Mouse (Mus musculus) CH12.LX (cell line): ENCODE data around the gene Sec11a. TPM values are rescaled to one million over a fixed set of nuclear protein-coding genes. Genes with fewer than 3 reads are reported as not detected.

ENCODE experiments used
- DNase-seq: peaks from one replicate; pipeline ENCODE4 v3.0.0-alpha.2; 2013; ENCODE audit errors: extremely low read depth
- H3K27ac ChIP-seq: 2 replicates; pipeline ENCODE4 v1.5.1; 2012; ENCODE audit warnings: low read depth, mild to moderate bottlenecking, control low read depth, moderate library complexity; ENCODE audit not compliant: insufficient read depth
- H3K27me3 ChIP-seq: replicated peaks from 2 replicates; pipeline ENCODE3; 2012; ENCODE audit warnings: inconsistent platforms
- H3K36me3 ChIP-seq, 2 experiments: replicated peaks in 1 of 2; 2 replicates each; pipeline versions ENCODE3 to v1.6.1; 2012; ENCODE audit warnings: inconsistent platforms in 1 of 2, low read length in 1 of 2, mild to moderate bottlenecking in 1 of 2, mixed read lengths in 1 of 2, moderate library complexity in 1 of 2; ENCODE audit not compliant: control insufficient read depth in 1 of 2, insufficient read depth in 1 of 2
- H3K4me1 ChIP-seq, 2 experiments: 2 replicates each; pipeline ENCODE4 v1.6.1; 2012; ENCODE audit warnings: inconsistent platforms in 1 of 2, moderate library complexity in 1 of 2; ENCODE audit not compliant: insufficient read depth in 2 of 2, control insufficient read depth in 1 of 2
- H3K4me2 ChIP-seq: 2 replicates; pipeline ENCODE4 v1.6.1; 2012; ENCODE audit warnings: low read depth, mild to moderate bottlenecking, control low read depth; ENCODE audit not compliant: poor library complexity, insufficient read depth, severe bottlenecking
- H3K4me3 ChIP-seq, 3 experiments: fragments of 150-350 bp in 1 of 3; sonication (generic) in 1 of 3; replicated peaks in 1 of 3; 2 replicates each; pipeline versions ENCODE3 to v1.5.1; 2011 to 2012; ENCODE audit warnings: low read depth in 2 of 3, low read length in 2 of 3, mild to moderate bottlenecking in 2 of 3, moderate library complexity in 2 of 3, control low read depth in 1 of 3, improper control_type of control experiment in 1 of 3, inconsistent platforms in 1 of 3, mixed read lengths in 1 of 3; ENCODE audit not compliant: poor library complexity in 1 of 3
- H3K79me2 ChIP-seq: replicated peaks from 2 replicates; pipeline ENCODE4 v1.6.1; 2012; ENCODE audit warnings: mild to moderate bottlenecking, moderate library complexity; ENCODE audit not compliant: control insufficient read depth, poor library complexity, insufficient read depth, severe bottlenecking; ENCODE audit errors: extremely low read depth
- H3K9ac ChIP-seq: 2 replicates; pipeline ENCODE4 v1.6.1; 2012; ENCODE audit warnings: low read depth, mild to moderate bottlenecking, control low read depth, moderate library complexity; ENCODE audit not compliant: insufficient read depth
- H3K9me3 ChIP-seq: replicated peaks from 2 replicates; pipeline ENCODE3; 2012; ENCODE audit warnings: low read length, inconsistent platforms, mixed read lengths
- ELF1 ChIP-seq: IDR thresholded peaks from 2 replicates; pipeline ENCODE4 v1.6.1; 2014; ENCODE audit warnings: low read depth, mild to moderate bottlenecking, inconsistent platforms, low read length, improper control_type of control experiment
- GABPA ChIP-seq: IDR thresholded peaks from 2 replicates; pipeline ENCODE4 v1.6.1; 2012; ENCODE audit warnings: low read depth, low read length, improper control_type of control experiment, inconsistent platforms; ENCODE audit not compliant: insufficient replicate concordance
- IRF4 ChIP-seq: IDR thresholded peaks from 2 replicates; pipeline ENCODE4 v1.6.1; 2014; ENCODE audit warnings: low read depth, mild to moderate bottlenecking, inconsistent platforms, low read length, improper control_type of control experiment
- JUN ChIP-seq: IDR thresholded peaks from 2 replicates; pipeline ENCODE4 v1.6.1; 2011; ENCODE audit warnings: low read depth, mild to moderate bottlenecking, low read length, improper control_type of control experiment, moderate library complexity; ENCODE audit not compliant: insufficient read depth
- JUND ChIP-seq: conservative IDR thresholded peaks from 2 replicates; pipeline ENCODE4 v1.6.1; 2011; ENCODE audit warnings: low read depth, low read length, improper control_type of control experiment
- KAT2A ChIP-seq: IDR thresholded peaks from 2 replicates; pipeline ENCODE4 v1.6.1; 2012; ENCODE audit warnings: low read length, improper control_type of control experiment, inconsistent platforms; ENCODE audit not compliant: insufficient replicate concordance
- MAFK ChIP-seq: IDR thresholded peaks from 2 replicates; pipeline ENCODE4 v1.6.1; 2011; ENCODE audit warnings: low read length, improper control_type of control experiment; ENCODE audit not compliant: insufficient replicate concordance
- MAX ChIP-seq: IDR thresholded peaks from 2 replicates; pipeline ENCODE4 v1.6.1; 2011; ENCODE audit warnings: low read length, improper control_type of control experiment
- MAZ ChIP-seq: IDR thresholded peaks from 2 replicates; pipeline ENCODE4 v1.6.1; 2012; ENCODE audit warnings: low read depth, mild to moderate bottlenecking, inconsistent platforms, low read length, improper control_type of control experiment, moderate library complexity
- NELFE ChIP-seq: IDR thresholded peaks from 2 replicates; pipeline ENCODE4 v1.6.1; 2011; ENCODE audit warnings: low read depth, low read length, improper control_type of control experiment
- RCOR1 ChIP-seq: conservative IDR thresholded peaks from 2 replicates; pipeline ENCODE4 v1.6.1; 2012; ENCODE audit warnings: low read depth, mild to moderate bottlenecking, inconsistent platforms, low read length, improper control_type of control experiment
- SMC3 ChIP-seq: IDR thresholded peaks from 2 replicates; pipeline ENCODE4 v1.6.1; 2011; ENCODE audit warnings: low read depth, low read length, improper control_type of control experiment
- TBP ChIP-seq: conservative IDR thresholded peaks from 2 replicates; pipeline ENCODE4 v1.6.1; 2011; ENCODE audit warnings: low read depth, low read length, improper control_type of control experiment
- USF1 ChIP-seq: IDR thresholded peaks from 2 replicates; pipeline ENCODE4 v1.6.1; 2014; ENCODE audit warnings: low read depth, mild to moderate bottlenecking, inconsistent platforms, low read length, improper control_type of control experiment
- USF2 ChIP-seq: conservative IDR thresholded peaks from 2 replicates; pipeline ENCODE4 v1.6.1; 2011; ENCODE audit warnings: low read depth, low read length, improper control_type of control experiment
- ZC3H11A ChIP-seq: IDR thresholded peaks from 2 replicates; pipeline ENCODE4 v1.6.1; 2012; ENCODE audit warnings: low read depth, mild to moderate bottlenecking, inconsistent platforms, low read length, improper control_type of control experiment
- ZKSCAN1 ChIP-seq: IDR thresholded peaks from 2 replicates; pipeline ENCODE4 v1.6.1; 2012; ENCODE audit warnings: low read depth, inconsistent platforms, low read length, improper control_type of control experiment, borderline replicate concordance
- ZMIZ1 ChIP-seq: IDR thresholded peaks from 2 replicates; pipeline ENCODE4 v1.6.1; 2012; ENCODE audit warnings: low read depth, mild to moderate bottlenecking, inconsistent platforms, low read length, improper control_type of control experiment
- dilution Hi-C: fragments of 300-500 bp; cut with MboI; formaldehyde crosslinking; loops from 2 replicates; pipeline ENCODE4 v1.14.3; 2020; ENCODE audit warnings: low sequenced_read_pairs; ENCODE audit not compliant: extremely low pct_unique_long_range_greater_than_20kb, extremely low pct_ligation_motif_present
- in situ Hi-C: fragments of 300-500 bp; cut with MboI; formaldehyde crosslinking; loops from 3 replicates; pipeline ENCODE4 v1.14.3; 2019; ENCODE audit warnings: low sequenced_read_pairs, low pct_ligation_motif_present, low pct_unique_long_range_greater_than_20kb, mixed read lengths
- polyA plus RNA-seq: library from polyadenylated mRNA; unstranded; fragments of >175 nt; gene quantifications from 2 replicates; pipeline ENCODE4 v1.2.1, GENCODE M21; 2012; ENCODE audit warnings: low read depth; ENCODE audit not compliant: insufficient read length
- total RNA-seq, 2 experiments: library from RNA; depleted of rRNA; stranded (reverse); fragments of 300-350 nt in 1 of 2; fragments of >200 nt in 1 of 2; gene quantifications; 2 replicates each; pipeline ENCODE4 v1.2.3; 2012 to 2014

The Sec11a gene
- total and polyA plus RNA-seq, 3 experiments = 93.5 to 141 (median 126) TPM

- dilution Hi-C loops = no loop called here
- no peak for TF ChIP-seq RCOR1
- 0 out of 2 replicates have a peak, but pooled peaks cover 1% of the 10 kb centered on the region for H3K79me2 ChIP-seq
- H3K27me3 ChIP-seq = no peaks in the 10 kb centered on the region
- H3K27ac ChIP-seq = no peak overlapping the region
- in situ Hi-C loops = no loop called here
- no peak overlapping the region for H3K9ac ChIP-seq
- no peaks in the 10 kb centered on the region for H3K36me3 ChIP-seq
- H3K4me2 ChIP-seq = no peak overlapping the region
- H3K4me3 ChIP-seq = no peak overlapping the region
- no peak for DNase-seq
- peaks cover 4 to 30% of the 10 kb centered on the region in 2 experiments; a peak in 3 of 4 replicates for H3K4me1 ChIP-seq
- no peaks in the 10 kb centered on the region for H3K9me3 ChIP-seq
These were observed 40.4 kb upstream of the Sec11a start for GRCm38 (mm10) chr7:80987805-80988625.

GRCm38 (mm10) chr7:80986458-80987187 is 39.0 kb upstream of the Sec11a start:
- no peaks in the 10 kb centered on the region for H3K79me2 ChIP-seq
- TF ChIP-seq ELF1 = no peak
- TF ChIP-seq SMC3 = no peak
- no peak for TF ChIP-seq MAX
- TF ChIP-seq JUN = no peak
- no peak for TF ChIP-seq MAFK
- no peak for TF ChIP-seq JUND
- no peak for TF ChIP-seq GABPA
- TF ChIP-seq TBP = no peak
- TF ChIP-seq IRF4 = no peak
- TF ChIP-seq ZMIZ1 = no peak
- TF ChIP-seq ZC3H11A = no peak
- no peak for TF ChIP-seq MAZ
- no peak for TF ChIP-seq USF2
- TF ChIP-seq KAT2A = no peak
- no peak for TF ChIP-seq ZKSCAN1
- TF ChIP-seq NELFE = no peak
- TF ChIP-seq USF1 = no peak
- no peaks in the 10 kb centered on the region for H3K9me3 ChIP-seq
- H3K4me1 ChIP-seq = peaks cover 6 to 20% of the 10 kb centered on the region in 2 experiments
- in situ Hi-C loops (no loop called here), dilution Hi-C loops (no loop called here)
- no peaks in the 10 kb centered on the region for H3K36me3 ChIP-seq
- no peaks in the 10 kb centered on the region for H3K27me3 ChIP-seq
- no peak overlapping the region for H3K4me2 ChIP-seq
- DNase-seq = no peak
- H3K27ac ChIP-seq = no peak overlapping the region
- no peak overlapping the region for H3K4me3 ChIP-seq
- no peak overlapping the region for H3K9ac ChIP-seq
